Comparison of ENCODE assay signal across 9 mouse cellular contexts in the genomic region with DNA sequence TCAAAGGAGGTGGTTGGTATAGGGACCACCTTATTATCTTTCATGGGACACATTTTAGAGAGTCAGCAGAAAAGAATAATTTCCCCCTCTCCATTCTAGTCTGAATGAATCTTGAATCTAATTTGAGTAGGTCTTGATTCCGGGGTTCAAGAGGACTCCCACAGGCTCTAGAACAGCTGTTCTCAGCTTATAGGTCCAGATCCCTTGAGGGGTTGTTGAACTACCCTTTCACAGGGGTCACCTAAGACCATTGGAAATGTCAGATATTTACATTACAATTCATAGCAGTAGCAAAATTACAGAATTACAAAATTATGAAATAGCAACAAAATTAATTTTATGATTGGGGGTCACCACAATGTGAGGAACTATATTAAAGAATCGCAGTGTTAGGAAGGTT. TPM values are rescaled to one million over a fixed set of nuclear protein-coding genes. Genes with fewer than 3 reads are reported as not detected.
DNase-seq lines count a peak whose midpoint lies in the region; ATAC-seq and TF ChIP-seq lines count a peak whose summit lies in the region.
"Had no signal": no experiment of that assay in that cellular context is flagged by ENCODE, and none has a peak within 500 bp of the region (broad histone marks: within the 10 kb centered on the region; RNA-seq: fewer than 3 reads in every experiment).

No protein-coding gene starts in this region.

- DNase-seq in heart, postnatal 0 days (ENCODE audit: low spot score) = no peak
- no peak for DNase-seq in heart, postnatal 14 days
- DNase-seq in intestine, embryonic 14.5 days (ENCODE audit: low spot score) = no peak
- no peak for DNase-seq in midbrain, embryonic 14.5 days
- no peak for DNase-seq in right cerebral cortex, postnatal 36 days (ENCODE audit: low spot score in 2 of 2)
- DNase-seq in testis, postnatal 10 days (ENCODE audit: low spot score) = no peak
- no peak for DNase-seq in gastrocnemius, postnatal 36 days

- H3K9ac ChIP-seq in heart, postnatal 0 days (replicated peaks; ENCODE audit: low read depth, low read length) = no peak overlapping the region
- no peak overlapping the region for H3K9ac ChIP-seq in embryonic facial prominence, embryonic 15.5 days
- no peak overlapping the region for H3K9ac ChIP-seq in intestine, embryonic 14.5 days (ENCODE audit: low read length)
- peak overlapping the region; percentile 77; the same call in 1 of the 2 replicates for H3K9ac ChIP-seq in midbrain, embryonic 14.5 days (replicated peaks; ENCODE audit: low read length)

- no peak overlapping the region for H3K27ac ChIP-seq in heart, postnatal 0 days (ENCODE audit: low read depth)
- H3K27ac ChIP-seq in embryonic facial prominence, embryonic 15.5 days (replicated peaks) = no peak overlapping the region
- H3K27ac ChIP-seq in intestine, embryonic 14.5 days (ENCODE audit: low read depth) = peak overlapping the region; percentile 57; the same call in 1 of the 2 replicates
- H3K27ac ChIP-seq in midbrain, embryonic 14.5 days (replicated peaks; ENCODE audit: low read depth, low read length) = peak overlapping the region; percentile 90

- ATAC-seq in heart, postnatal 0 days (ENCODE audit: insufficient read depth, low read depth) = no peak
- no peak for ATAC-seq in embryonic facial prominence, embryonic 15.5 days (ENCODE audit: insufficient number of reproducible peaks, low FRiP score, low TSS enrichment, low read depth)
- no peak for ATAC-seq in intestine, embryonic 14.5 days (replicated peaks; ENCODE audit: low FRiP score, low TSS enrichment, low read depth)
- peak; percentile 36; the same call in 1 of the 2 replicates for ATAC-seq in midbrain, embryonic 14.5 days (ENCODE audit: low FRiP score, low TSS enrichment)

- no peak for TF ChIP-seq CTCF in heart, postnatal 0 days (IDR thresholded peaks at IDR 0.05; ENCODE audit: low read depth)

- intact Hi-C loops in heart, postnatal 14 days (cut with DNase I) = no loop called here
- intact Hi-C loops in gastrocnemius, postnatal 36 days (cut with DNase I) = loop anchor here (5.0 kb wide), 2 partner anchors 50 to 95 kb away; no protein-coding TSS in a partner anchor

- H3K9me3 ChIP-seq in heart, postnatal 0 days (replicated peaks; ENCODE audit: control insufficient read depth, low read length) = no peaks in the 10 kb centered on the region
- H3K9me3 ChIP-seq in embryonic facial prominence, embryonic 15.5 days (replicated peaks) = no peaks in the 10 kb centered on the region
- H3K9me3 ChIP-seq in intestine, embryonic 14.5 days (ENCODE audit: control insufficient read depth, low read length) = no peaks in the 10 kb centered on the region
- H3K9me3 ChIP-seq in midbrain, embryonic 14.5 days (ENCODE audit: control insufficient read depth, low read length) = no peaks in the 10 kb centered on the region

- no peak for TF ChIP-seq EP300 in heart, postnatal 0 days (IDR thresholded peaks at IDR 0.05; ENCODE audit: low read depth)

- H3K4me2 ChIP-seq in heart, postnatal 0 days (ENCODE audit: low read depth, low read length) = peak overlapping the region; percentile 57
- peak overlapping the region; percentile 59 for H3K4me2 ChIP-seq in embryonic facial prominence, embryonic 15.5 days (replicated peaks)
- H3K4me2 ChIP-seq in intestine, embryonic 14.5 days (ENCODE audit: low read length) = peak overlapping the region; percentile 63
- peak overlapping the region; percentile 72 for H3K4me2 ChIP-seq in midbrain, embryonic 14.5 days (ENCODE audit: low read length)

- no peaks in the 10 kb centered on the region for H3K4me1 ChIP-seq in heart, postnatal 0 days (ENCODE audit: control insufficient read depth, insufficient read depth)
- 0 out of 2 replicates have a peak, but pooled peaks cover 2% of the 10 kb centered on the region for H3K4me1 ChIP-seq in embryonic facial prominence, embryonic 15.5 days
- peaks cover 6% of the 10 kb centered on the region; the same call in 1 of the 2 replicates for H3K4me1 ChIP-seq in intestine, embryonic 14.5 days (replicated peaks; ENCODE audit: control insufficient read depth, insufficient read depth, low read length)
- peaks cover 24% of the 10 kb centered on the region for H3K4me1 ChIP-seq in midbrain, embryonic 14.5 days (ENCODE audit: control insufficient read depth, insufficient read depth, low read length)

- H3K36me3 ChIP-seq in heart, postnatal 0 days (replicated peaks; ENCODE audit: control insufficient read depth, insufficient read depth, low read length) = no peaks in the 10 kb centered on the region
- H3K36me3 ChIP-seq in embryonic facial prominence, embryonic 15.5 days = no peaks in the 10 kb centered on the region
- no peaks in the 10 kb centered on the region for H3K36me3 ChIP-seq in intestine, embryonic 14.5 days (ENCODE audit: control insufficient read depth, insufficient read depth, low read length)
- H3K36me3 ChIP-seq in midbrain, embryonic 14.5 days (ENCODE audit: control insufficient read depth, insufficient read depth, low read length) = no peaks in the 10 kb centered on the region

- no peaks in the 10 kb centered on the region for H3K27me3 ChIP-seq in heart, postnatal 0 days (ENCODE audit: control insufficient read depth, insufficient read depth, low read length)
- no peaks in the 10 kb centered on the region for H3K27me3 ChIP-seq in embryonic facial prominence, embryonic 15.5 days
- H3K27me3 ChIP-seq in intestine, embryonic 14.5 days (replicated peaks; ENCODE audit: control insufficient read depth, insufficient read depth, low read length) = no peaks in the 10 kb centered on the region
- no peaks in the 10 kb centered on the region for H3K27me3 ChIP-seq in midbrain, embryonic 14.5 days (ENCODE audit: control insufficient read depth, insufficient read depth, low read length)
- H3K27me3 ChIP-seq: CH12.LX had no signal

- WGBS in heart, postnatal 0 days = 57% methylated on average over 2 of the region's 2 CpGs
- WGBS in embryonic facial prominence, embryonic 15.5 days = 71% methylated on average over 2 of the region's 2 CpGs
- 59% methylated on average over 2 of the region's 2 CpGs for WGBS in intestine, embryonic 14.5 days
- 51% methylated on average over 2 of the region's 2 CpGs for WGBS in midbrain, embryonic 14.5 days

- H3K4me3 ChIP-seq in heart, postnatal 0 days (ENCODE audit: low read depth, low read length) = no peak overlapping the region
- H3K4me3 ChIP-seq in embryonic facial prominence, embryonic 15.5 days (replicated peaks) = peak overlapping the region; percentile 52
- peak overlapping the region; percentile 45 for H3K4me3 ChIP-seq in intestine, embryonic 14.5 days (ENCODE audit: low read depth, low read length)
- peak overlapping the region; percentile 51 for H3K4me3 ChIP-seq in midbrain, embryonic 14.5 days (replicated peaks; ENCODE audit: low read depth, low read length)

RNA-seq across cellular contexts. Expression of gene Pak1, which starts 54.0 kb away (rescaled TPM):
- 1.2 and 1.5 TPM in 2 replicates for total RNA-seq in heart, postnatal 0 days (2014; rRNA removed; ENCODE audit: low replicate concordance)
- 0.79 and 0.86 TPM in 2 replicates for polyA plus RNA-seq in heart, postnatal 0 days (2015; fragmentation: Nextera tagmentation; extraction: Ambion mirVana)
- 1 to 10 TPM; 1.5 to 2.0 TPM for total RNA-seq in heart, postnatal 14 days (2021)
- 25.7 and 27.2 TPM in 2 replicates for polyA plus RNA-seq in embryonic facial prominence, embryonic 15.5 days (2015; fragmentation: Nextera tagmentation; extraction: Ambion mirVana)
- polyA plus RNA-seq in intestine, embryonic 14.5 days (2014; fragmentation: Nextera tagmentation; extraction: Ambion mirVana) = 39.3 and 42.8 TPM in 2 replicates
- 117 and 171 TPM in 2 replicates for polyA plus RNA-seq in midbrain, embryonic 14.5 days (2014; fragmentation: Nextera tagmentation; extraction: Ambion mirVana)
- total RNA-seq in gastrocnemius, postnatal 36 days (2021) = 10 to 100 TPM; 21.8 to 23.9 TPM

Comparison
In these comparisons a context has a peak if more than half of its experiments do, and no peak if none do; other contexts are left out.
1. H3K27ac ChIP-seq: peak in intestine, embryonic 14.5 days (single experiment) and midbrain, embryonic 14.5 days (single experiment); none in heart, postnatal 0 days (single experiment) and embryonic facial prominence, embryonic 15.5 days (single experiment).
2. RNA of gene Pak1, which starts 54.0 kb away (polyA plus RNA-seq): 117 to 171 TPM in midbrain, embryonic 14.5 days, 39.3 to 42.8 TPM in intestine, embryonic 14.5 days and 25.7 to 27.2 TPM in embryonic facial prominence, embryonic 15.5 days; 0.79 to 0.86 TPM in heart, postnatal 0 days; every median in the first group is over 10 times any median in the second.
3. Peak in every context shown above with its lines, with median percentiles within 50 percentile points of each other: H3K4me2 ChIP-seq.